Mouse (Mus musculus) heart, adult 8-10 months (tissue): Measurements from ENCODE around the gene Gm20388. TPM values are rescaled to one million over a fixed set of nuclear protein-coding genes. Genes with fewer than 3 reads are reported as not detected.
A peak's percentile ranks its signal among the peaks of the same experiment; 100 is the strongest.

Experiments
- DNase-seq: peaks from one replicate; pipeline ENCODE4 v3.0.0; 2022; ENCODE audit warnings: low spot score
- total RNA-seq, 4 experiments: library from RNA; stranded (reverse); gene quantifications; 2 replicates each; pipeline ENCODE4 v1.2.4; 2022

Gm20388 gene
- total RNA-seq, 4 experiments from 2014 or later = 4.2 to 6.7 TPM; not detected in 2

DNA sequence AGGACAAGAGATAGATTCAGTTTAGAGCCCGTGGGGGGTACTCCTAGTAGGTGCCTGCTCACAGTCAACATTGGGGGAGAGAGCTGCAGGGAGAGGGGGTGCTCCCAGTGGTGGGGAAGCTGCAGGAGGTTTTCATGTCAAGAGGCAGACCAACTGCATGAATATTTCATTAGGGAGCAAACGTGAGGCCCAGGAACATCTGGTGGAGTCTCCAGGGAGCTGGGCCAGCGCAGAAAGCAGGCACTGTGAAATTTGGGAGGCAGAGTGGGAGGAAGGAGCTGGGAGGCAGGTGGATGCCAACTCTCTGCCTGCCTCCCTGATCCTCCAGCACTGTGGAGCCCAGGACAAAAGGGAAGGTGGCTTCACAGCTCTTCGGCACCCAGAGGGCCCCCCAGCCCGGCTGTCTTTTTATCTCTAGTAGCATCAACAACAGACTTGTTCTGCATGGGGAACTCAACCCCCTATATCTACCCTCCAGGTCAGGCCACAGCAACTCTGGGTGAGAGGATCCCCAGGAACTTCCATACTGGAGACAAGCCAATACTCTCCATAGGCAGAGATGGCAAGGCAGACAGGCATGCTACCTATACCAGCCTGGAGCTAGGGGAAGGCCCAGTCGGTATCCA lies 2838.8 kb downstream of the Gm20388 start:
- no peak for DNase-seq

DNA sequence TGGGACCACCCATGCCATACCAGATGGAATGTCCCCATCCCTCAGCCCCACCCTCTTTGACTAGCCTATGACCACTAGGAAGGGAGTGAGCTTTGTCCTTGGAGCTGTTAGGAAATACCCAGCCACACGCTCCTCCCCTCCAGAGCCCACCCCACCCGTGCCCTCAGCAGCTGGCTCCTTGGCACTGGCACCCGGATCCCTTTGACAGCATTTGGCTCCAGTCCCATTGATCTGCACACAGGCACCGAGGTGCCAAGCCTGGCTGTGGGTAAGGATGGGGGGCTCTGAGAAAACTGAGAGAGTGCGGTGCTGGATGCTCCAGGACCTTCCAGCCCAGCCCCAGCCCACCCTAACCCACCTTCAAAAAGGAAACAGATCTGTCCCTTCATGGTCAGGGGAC lies 2840.7 kb downstream of the Gm20388 start:
- no peak for DNase-seq

DNA sequence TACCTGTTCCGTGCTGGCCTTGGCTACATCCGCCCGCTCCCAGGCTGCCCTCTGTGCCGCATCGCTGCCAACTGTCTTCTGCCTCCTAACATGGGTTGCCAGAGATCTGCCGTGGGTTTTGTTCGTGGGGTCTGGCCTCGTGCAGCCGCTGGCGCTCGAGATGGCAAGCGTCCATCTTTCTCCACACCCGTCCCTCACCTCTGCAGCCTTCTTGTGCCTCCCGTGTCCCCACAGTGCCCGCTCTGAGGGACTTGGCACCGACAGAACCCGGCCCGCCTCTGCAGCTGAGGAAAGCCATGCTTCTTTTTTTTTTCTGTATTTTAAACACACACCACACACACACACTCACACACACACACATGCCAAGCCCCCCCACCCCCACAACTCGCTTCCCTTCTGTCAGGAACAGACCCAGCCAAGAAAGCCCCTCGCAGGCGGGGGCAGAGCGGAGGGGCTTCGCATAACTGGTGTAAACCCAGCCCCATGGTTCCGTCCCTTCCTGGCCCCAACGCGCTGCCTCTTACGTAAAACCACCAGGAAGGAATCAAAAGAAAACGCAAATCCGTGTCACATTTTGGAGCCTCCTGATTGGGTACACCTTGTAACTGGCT lies 2841.6 kb downstream of the Gm20388 start:
- no peak for DNase-seq

DNA sequence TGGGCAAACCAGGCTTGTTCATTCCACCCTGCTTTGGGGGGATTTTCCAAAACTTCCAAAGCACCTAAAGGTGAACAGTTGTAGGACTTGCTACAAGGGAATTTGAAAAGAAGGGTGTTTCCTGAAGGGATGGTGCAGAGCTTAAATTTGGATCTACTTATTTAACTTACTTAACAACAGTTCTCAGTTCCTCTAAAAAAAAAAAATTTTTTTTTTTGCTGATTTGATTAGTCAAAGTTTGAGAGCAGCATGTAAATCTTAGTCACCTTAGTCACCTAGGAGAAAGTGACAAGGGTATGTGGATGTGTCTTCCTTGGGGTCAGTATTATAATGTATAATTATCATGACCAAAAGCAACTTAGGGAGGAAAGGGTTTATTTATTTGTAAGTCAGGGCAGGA lies 2848.0 kb downstream of the Gm20388 start:
- no peak for DNase-seq

DNA sequence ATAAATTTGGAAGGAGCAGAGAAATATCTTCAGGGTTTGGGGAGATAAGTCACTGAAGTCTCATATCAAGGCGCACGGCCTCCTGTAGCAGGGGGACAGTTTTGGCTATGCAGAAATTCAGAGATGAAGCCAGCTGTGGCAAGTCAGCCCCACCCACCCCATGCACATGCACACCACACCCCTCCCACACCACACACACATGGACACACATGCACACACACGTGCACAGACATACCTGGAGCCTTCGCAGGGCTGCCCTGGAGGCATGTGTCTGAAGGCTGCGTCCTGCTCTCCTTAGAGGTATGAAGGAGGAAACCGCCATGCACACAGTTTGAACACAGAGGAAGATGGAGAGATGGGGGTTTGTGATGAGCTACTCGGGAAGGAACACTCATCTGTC lies 2849.5 kb downstream of the Gm20388 start:
- no peak for DNase-seq

DNA sequence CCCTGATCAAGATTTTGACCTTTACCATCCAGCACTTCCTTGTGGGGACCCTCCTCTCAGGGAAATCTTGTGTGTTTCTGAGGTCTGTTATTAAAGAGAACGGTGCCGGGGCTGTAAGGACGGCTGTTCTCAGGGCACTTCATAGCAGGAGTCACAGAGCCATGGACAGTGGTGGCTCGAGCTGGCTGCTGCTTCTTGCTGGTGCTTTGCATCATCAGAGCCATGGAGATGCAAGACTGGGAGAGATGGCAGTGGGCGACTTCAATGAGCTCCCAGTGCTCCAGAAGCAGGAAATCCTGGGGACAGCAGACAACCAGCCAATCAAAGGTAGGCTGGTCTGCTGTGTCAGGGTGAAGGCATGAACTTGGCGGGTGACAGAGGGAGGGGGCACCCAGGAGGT lies 2850.5 kb downstream of the Gm20388 start:
- no peak for DNase-seq

DNA sequence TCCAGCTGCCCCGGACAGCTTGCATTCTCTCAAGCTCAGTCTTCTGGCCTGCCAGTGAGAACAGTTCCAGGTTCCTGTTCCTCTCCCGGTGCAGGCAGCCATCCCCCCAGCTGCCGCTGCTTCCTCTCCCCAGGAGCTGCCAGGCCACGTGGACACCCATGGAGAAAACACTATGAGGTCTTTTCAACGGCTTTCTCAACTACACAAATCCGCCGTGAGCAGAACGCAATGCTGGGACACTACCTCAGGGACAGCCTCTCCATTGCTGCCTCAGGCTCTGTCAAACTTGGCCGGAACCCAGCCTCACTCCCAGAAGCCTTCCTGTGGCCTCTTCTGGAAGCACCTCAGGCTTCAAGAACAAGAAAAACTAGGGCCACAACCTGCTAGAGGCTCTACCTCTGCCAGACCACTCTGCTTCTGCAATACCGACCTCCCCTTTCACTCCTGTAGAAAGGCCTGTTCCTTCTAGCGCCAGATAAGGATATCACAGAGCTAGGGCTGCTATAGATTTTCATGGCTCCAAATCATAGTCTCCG lies 2852.2 kb downstream of the Gm20388 start:
- peak; percentile 7 for DNase-seq

DNA sequence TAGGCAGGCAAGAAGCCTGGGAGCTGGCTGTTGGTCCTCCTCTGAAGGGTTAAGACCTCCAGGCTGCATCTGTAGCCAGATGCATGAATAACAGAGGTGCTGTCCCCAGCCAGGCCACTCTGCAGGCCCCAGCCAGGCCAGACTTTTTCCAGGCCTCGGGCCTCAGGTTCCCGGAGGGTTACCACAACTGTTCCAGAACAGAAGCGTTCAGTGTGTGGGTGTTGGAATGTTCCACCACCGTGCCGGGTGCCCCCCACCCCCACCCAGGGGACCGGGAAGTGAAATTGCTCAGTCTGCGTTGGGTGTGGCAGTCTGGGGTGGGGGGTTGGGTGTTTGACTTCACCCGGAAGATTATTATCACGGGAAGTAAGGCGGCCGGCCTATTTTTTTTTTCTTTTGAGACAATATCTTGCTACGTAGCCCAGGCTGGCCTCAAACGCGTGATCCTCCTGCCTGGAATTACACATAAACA lies 2852.7 kb downstream of the Gm20388 start:
- peak; percentile 39 for DNase-seq

DNA sequence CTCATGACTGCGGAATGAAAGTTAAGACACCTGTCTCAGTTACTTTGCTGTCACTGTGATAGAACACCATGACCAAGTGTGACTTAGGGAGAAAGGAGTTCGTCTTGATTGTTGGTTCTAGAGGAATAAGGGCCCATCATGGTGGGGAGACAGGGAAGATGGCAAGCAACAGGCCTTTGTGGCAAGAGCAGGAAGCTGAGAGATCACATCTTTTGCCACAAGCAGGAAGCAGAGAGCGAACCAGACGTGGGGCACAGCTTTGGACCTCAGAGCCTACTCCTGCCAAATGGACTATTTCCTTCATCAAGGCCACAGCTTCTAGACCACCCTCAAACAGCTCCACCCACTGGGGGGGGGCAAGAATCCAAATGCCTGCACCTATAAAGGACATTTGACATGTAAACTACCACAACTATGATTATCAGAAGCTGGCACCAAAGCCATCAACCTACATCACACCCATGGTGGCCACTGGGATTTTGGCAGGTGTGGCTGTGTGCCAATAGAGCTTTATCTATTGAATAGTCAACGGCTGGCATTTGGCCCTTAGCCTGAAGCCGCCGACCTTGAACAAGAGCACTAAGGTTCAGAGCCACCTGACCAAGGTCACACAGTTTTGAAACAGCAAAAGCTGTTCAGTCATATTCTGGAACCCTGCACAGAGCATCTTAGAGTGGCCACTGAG lies 2854.3 kb downstream of the Gm20388 start:
- no peak for DNase-seq

DNA sequence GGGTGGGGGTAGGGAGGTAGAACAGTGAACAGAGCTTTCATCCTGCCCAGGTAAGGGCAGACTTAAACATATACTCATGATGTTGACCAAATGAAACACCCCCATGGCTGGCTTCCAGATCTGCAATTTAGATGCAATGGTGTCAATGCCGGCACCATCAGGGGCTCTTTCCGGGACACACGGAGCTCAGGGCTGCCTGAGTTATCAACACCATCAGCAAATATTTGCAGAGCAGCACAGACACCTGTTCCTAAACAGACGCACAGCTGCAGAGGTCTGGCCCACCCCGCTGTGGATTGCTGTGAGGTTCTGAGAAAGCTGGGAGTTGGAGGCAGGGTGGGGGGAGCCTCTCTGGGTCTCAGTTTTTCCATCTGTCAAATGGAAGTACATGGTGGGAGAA lies 2855.5 kb downstream of the Gm20388 start:
- DNase-seq = no peak

DNA sequence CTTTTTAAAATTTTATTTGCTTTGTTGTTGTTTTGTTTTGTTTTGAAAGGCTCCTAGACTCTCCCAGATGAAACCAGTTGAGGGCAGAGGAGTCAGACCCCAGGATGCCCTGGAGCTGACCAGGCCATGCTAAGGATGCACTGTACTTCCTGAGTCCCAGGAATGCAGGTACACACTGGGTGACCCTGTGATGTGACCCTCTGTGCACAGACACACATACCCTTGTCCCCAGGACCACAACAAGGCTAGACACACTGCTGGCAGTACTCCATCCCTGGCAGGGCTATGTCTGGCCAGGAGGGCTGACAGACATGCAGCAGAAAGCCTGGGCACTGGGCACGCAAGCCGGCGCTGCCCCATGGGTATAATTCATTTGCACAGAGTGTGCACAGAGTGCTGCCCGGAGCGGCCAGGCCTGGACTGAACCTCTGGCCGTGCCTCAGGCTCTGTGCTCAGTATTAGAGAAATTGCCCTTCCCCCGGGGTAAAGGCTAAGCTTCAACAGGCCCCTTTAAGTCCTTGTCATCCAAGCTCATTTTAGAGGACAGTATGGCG lies 2856.1 kb downstream of the Gm20388 start:
- DNase-seq = no peak

DNA sequence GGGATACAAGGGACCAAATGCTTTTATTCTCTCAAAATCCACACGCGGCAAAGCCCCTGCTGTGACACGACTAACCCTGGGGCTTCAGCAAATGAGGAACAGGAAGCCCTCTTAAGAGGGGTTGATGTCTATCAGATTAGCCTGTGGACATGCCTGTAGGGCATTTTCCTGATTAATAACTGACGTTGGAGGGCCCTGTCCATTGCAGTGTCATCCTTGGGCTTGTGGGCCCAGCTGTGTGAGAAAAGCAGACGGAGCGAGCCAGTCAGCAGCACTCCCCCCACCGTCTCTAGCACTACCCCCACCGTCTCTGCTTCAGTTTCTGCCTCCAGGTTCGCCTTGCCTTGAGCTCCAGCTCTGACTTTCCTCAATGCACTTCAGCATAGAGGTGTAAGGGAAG lies 2856.6 kb downstream of the Gm20388 start:
- DNase-seq = no peak

DNA sequence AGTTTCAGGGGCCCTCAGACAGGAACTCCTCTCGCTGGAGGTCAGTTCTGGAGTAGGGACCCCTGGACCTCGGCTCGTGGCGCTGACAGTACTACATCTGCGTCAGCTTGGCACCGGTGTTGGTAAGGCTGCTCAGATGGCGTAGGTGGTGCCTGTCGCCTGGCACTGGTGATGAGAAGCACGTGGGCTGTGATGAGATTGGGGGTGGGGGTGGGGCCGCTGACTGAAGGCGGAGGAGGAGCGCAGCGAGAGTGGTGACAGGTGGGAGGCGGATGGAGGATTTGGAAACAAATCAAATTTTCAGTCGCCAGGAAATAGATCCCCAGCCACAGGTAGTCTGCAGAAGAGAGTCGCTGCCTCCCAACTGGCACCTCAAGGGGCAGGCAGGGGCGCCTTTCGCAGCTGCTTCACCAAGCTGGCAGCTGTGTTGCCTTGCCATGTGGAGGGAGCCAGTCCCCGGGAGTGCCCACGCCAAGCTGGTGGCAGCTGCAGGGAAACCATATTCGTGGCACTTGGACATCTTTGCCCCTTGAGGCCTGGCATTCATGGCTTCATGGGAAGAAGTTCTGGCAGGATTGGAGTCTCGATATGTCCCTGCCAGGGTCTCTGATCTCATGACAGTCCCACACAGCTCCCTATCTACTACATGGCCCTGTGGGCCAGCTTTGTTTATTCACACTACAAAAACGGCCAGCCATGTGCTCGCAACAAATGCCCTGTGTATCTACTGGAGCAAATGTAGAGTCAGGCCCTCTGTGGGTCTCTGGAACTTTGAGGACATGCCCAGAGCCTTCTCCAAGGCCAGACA lies 2858.8 kb downstream of the Gm20388 start:
- DNase-seq = no peak

DNA sequence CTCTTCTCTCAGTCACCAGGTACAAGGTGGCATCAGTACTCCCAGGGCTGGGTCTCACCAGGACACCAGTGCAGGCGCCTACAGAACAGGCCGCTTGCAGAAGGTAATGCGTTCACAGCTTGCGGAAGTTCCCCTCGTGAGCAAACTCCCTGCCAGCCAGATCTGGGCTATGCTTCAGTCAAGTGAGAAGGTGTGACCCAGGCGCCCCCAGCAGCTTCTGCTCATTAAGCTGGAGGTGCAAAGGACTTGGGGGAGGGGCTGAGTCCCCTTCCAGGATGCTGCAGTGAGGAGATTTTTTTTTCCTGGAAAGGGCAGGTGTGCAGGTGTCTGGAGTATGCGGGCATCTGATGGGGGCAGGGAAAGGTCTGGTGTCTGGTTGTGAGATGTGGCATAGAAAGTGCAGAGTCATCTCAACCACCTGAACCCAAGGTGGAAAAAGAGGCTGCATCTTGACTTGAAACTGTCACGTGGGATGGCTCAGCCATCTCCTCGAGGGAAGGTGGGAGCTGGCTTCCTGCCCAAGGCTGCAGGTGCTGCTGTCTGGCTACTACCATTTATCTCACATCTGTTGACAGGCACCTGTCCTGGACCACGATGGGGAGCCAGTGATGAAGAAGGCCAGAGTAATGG lies 2861.9 kb downstream of the Gm20388 start:
- no peak for DNase-seq

DNA sequence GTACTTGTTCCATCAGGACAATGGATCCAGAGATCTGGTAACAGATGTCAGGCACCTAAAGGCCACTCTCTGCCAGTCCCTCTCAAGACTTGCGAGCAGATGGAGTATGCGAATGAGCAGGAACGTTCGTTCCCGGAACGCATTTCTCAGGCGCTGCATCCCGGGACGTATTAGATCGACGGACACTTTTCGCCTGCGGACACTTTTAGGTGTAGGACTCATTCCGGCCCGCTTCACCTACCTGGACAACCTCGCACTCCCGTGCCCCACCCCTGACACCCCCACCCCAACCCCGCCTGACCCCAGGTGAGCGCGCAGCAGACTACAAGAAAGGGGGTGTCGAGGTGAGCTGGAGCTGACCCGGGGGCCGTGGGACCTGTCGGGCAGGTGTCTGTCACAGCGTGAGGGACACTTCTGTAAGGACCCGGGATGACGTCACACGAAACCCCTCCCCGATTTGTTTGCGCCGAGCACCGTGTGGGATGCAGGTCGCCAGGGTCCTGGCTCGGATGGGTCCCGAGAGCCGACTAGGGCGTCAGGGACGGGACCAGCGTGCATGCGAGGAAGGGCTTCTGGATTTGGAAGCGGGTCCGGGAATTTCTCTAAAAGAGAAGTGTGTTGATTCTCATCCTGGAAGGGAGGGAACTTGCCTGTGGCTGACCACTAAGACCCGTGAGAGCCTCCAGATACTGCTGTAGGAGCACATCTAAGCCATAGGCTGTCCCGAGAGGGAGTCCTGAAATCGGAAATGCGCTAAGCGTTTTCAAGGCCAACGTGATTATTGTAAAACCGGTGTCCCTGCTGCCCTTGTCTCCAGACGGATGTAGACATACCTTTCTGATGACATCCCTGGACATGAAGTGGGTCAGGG lies 2864.9 kb downstream of the Gm20388 start, which contains the start of gene Acsf3:
TSS of gene Acsf3 (plus strand) at position 202 of the 871 bp plus-strand sequence.
- DNase-seq = peak; percentile 33

DNA sequence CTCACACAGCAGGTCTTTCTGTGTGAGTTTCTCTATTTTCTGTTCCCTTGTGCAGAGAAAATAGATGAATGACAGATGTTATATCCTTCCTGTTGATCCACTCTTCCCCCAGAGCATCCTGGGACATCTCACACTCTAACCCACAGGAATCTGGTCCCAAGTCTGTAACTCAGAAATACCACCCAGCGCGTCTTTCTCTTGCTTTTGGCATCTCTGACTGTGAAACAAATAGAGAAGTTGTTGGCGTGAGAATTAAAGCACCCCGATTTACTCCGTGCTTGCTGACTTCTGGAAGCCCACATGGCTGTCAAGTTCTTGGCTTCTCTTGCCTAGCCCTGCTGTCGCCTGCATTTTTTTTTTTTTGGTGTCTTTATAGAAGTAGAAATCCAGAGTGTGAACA lies 2867.1 kb downstream of the Gm20388 start:
- no peak for DNase-seq

DNA sequence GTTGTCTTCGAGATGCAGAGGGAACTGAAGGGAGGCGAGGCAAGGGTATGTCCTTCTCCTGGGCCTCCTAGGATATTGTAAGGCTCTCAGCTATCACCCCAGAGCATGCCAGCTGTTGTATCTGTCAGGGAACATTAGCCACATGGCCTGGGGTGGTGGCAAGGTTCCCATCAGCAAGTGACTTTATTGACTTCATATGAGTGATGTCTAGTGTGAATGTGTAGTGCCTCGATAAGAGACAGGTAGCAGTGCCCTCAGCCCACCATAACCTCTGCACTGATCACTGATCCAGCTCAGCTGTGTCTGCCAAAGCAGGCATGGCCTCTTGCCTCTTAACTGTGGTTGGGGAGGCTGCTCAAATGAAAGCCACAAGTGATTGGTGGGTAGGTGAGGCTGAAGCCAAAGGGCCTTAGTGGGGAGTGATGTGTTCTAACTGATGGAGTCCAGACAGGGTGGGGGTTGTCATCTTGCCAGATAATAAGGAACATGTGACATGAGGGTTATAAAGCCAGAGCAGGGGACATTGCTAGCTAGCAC lies 2868.1 kb downstream of the Gm20388 start:
- DNase-seq = no peak

DNA sequence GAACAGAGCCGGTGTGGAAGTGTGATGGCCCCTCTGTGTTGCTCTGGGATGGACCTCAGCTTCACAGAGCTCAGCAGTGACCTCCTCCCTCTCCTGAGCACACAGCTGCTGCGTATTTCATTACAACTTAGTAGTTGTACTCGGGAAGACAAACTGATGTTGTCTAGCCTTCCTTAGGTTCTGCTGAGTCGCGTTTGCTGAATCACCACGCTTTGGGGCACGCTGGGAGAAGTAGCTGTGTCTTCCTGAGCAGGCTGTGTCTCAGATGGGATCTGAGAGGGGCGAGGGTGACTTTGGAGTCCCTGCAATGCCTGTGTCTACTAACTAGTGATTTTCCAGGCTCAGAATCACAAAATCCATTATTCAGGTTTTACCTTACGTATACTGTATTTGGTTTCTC lies 2868.6 kb downstream of the Gm20388 start:
- DNase-seq = no peak

DNA sequence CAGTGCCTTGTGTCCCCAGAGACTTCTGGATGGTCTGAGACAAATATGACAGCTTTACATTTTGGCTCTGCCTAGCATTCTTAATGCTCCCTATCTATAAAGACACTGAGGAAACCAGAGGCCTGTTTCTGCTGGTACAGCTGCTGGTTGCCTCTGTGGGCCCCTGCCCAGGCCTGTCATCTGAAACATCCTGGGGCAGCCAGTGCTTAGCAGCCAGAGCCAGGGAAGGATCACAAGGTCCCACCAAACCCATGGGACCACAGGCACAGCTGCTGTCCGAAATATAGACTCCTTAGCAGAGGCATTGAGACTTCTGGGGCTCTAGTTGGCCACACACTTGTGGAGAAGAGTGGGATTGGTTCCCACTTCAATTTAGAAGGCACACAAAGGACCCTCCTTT lies 2874.1 kb downstream of the Gm20388 start:
- no peak for DNase-seq

DNA sequence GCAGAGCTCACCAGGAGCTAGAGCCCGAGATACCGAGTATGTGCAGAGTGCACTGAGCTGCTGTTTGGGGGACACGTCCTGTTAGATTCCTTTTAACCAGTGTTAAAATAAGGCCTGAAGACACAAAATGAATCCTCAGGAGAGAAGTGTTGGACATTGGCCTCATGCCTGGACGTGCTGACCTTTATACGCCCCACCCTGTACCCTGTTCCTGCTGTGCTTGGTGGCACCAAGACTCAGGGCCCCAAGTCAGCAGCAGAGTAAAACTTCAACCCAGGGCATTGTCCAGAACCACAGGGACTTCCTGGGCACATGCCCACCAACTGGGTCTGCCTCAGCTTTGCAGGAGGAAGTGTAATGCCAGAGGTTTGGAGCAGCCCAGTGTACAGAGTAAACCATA lies 2879.2 kb downstream of the Gm20388 start:
- DNase-seq = no peak
